Mouse (Mus musculus) left cerebral cortex, adult 18-20 months (tissue): ENCODE results near the gene Hdgfl3. TPM values are rescaled to one million over a fixed set of nuclear protein-coding genes. Genes with fewer than 3 reads are reported as not detected.

ENCODE experiments used
- total RNA-seq, 2 experiments: library from RNA; stranded (reverse); gene quantifications; 2 replicates each; pipeline ENCODE4 v1.2.3; 2021

Hdgfl3 gene
- total RNA-seq, 2 experiments from 2014 or later = 79.9 to 83.2 TPM

Other genes starting within 250 kb of the Hdgfl3 start
- 10 to 100 TPM; 63.3 to 65.4 TPM for gene Homer2, start 226.9 kb downstream of the Hdgfl3 start, total RNA-seq
- gene Ramac, start 171.5 kb downstream of the Hdgfl3 start, total RNA-seq = 100 to 1,000 TPM in 1 of 2 experiments, 10 to 100 TPM in 1; 86.5 to 101 TPM
- 10 to 100 TPM; 23.6 to 28.1 TPM for gene 3110040N11Rik, start 145.0 kb downstream of the Hdgfl3 start, total RNA-seq
- gene Btbd1, start 105.0 kb downstream of the Hdgfl3 start, total RNA-seq = 100 to 1,000 TPM; 125 to 129 TPM
- not detected for gene Gm10160, start 78.7 kb downstream of the Hdgfl3 start, total RNA-seq
- gene Tm6sf1, start 75.5 kb downstream of the Hdgfl3 start, total RNA-seq = 10 to 100 TPM; 25.5 to 30.0 TPM
- not detected for gene Bnc1, start 57.8 kb upstream of the Hdgfl3 start, total RNA-seq
- 10 to 100 TPM; 41.9 to 49.7 TPM for gene Sh3gl3, start 239.4 kb upstream of the Hdgfl3 start, total RNA-seq